Mouse (Mus musculus) lung, postnatal 25 days (tissue): Measurements from ENCODE around the gene Cdc14a.
A peak's percentile ranks its signal among the peaks of the same experiment; 100 is the strongest.

Source experiments
- DNase-seq: peaks from one replicate; pipeline ENCODE4 v3.0.0; 2022; ENCODE audit warnings: low spot score

Gene Cdc14a

GRCm38 (mm10) chr3:116412954-116413724, 10.7 kb downstream of the Cdc14a start:
- DNase-seq = no peak

GRCm38 (mm10) chr3:116410051-116410450, 13.8 kb downstream of the Cdc14a start:
- DNase-seq = no peak

GRCm38 (mm10) chr3:116409486-116409885, 14.3 kb downstream of the Cdc14a start:
- no peak for DNase-seq

GRCm38 (mm10) chr3:116408856-116409255, 15.0 kb downstream of the Cdc14a start:
- DNase-seq = no peak

- no peak for DNase-seq
Observed at GRCm38 (mm10) chr3:116405516-116405915, 18.3 kb downstream of the Cdc14a start.

GRCm38 (mm10) chr3:116401436-116401835, 22.4 kb downstream of the Cdc14a start:
- no peak for DNase-seq

- no peak for DNase-seq
Observed at GRCm38 (mm10) chr3:116399349-116400090, 24.3 kb downstream of the Cdc14a start.

GRCm38 (mm10) chr3:116398543-116398942, 25.3 kb downstream of the Cdc14a start:
- DNase-seq = no peak

- DNase-seq = no peak
Observed at GRCm38 (mm10) chr3:116397976-116398375, 25.9 kb downstream of the Cdc14a start.

- peak; percentile 52 for DNase-seq
Observed at GRCm38 (mm10) chr3:116397341-116397740, 26.5 kb downstream of the Cdc14a start.

- no peak for DNase-seq
Observed at GRCm38 (mm10) chr3:116396571-116396970, 27.3 kb downstream of the Cdc14a start.

- no peak for DNase-seq
Observed at GRCm38 (mm10) chr3:116394885-116395390, 28.9 kb downstream of the Cdc14a start.

GRCm38 (mm10) chr3:116391399-116391798, 32.4 kb downstream of the Cdc14a start:
- no peak for DNase-seq

- DNase-seq = no peak
Observed at GRCm38 (mm10) chr3:116389500-116390470, 34.0 kb downstream of the Cdc14a start.

GRCm38 (mm10) chr3:116388808-116389207, 35.0 kb downstream of the Cdc14a start:
- DNase-seq = no peak

- DNase-seq = no peak
Observed at GRCm38 (mm10) chr3:116386886-116387285, 36.9 kb downstream of the Cdc14a start.

GRCm38 (mm10) chr3:116386342-116386741, 37.5 kb downstream of the Cdc14a start:
- DNase-seq = no peak

- peak; percentile 57 for DNase-seq
Observed at GRCm38 (mm10) chr3:116384319-116384718, 39.5 kb downstream of the Cdc14a start.

- DNase-seq = no peak
Observed at GRCm38 (mm10) chr3:116380319-116380718, 43.5 kb downstream of the Cdc14a start.

- peak; percentile 72 for DNase-seq
Observed at GRCm38 (mm10) chr3:116375442-116375841, 48.4 kb downstream of the Cdc14a start.

- DNase-seq = no peak
Observed at GRCm38 (mm10) chr3:116374486-116374885, 49.3 kb downstream of the Cdc14a start.

GRCm38 (mm10) chr3:116373196-116373595, 50.6 kb downstream of the Cdc14a start:
- no peak for DNase-seq
